In genomic region chr17:34941344-34942041, GRCm38 (mm10) we compare ENCODE assay signal across 7 mouse cellular contexts. TPM values are rescaled to one million over a fixed set of nuclear protein-coding genes. Genes with fewer than 3 reads are reported as not detected.
DNase-seq lines count a peak whose midpoint lies in the region; ATAC-seq and TF ChIP-seq lines count a peak whose summit lies in the region.

No protein-coding gene starts in this region.

- TF ChIP-seq POLR2A in brain, embryonic 14.5 days (IDR thresholded peaks at IDR 0.05; ENCODE audit: borderline replicate concordance, extremely low read depth, insufficient read depth, insufficient read length, poor library complexity, severe bottlenecking) = no peak
- no peak for TF ChIP-seq POLR2A in limb, embryonic 14.5 days (IDR thresholded peaks at IDR 0.05; ENCODE audit: borderline replicate concordance, extremely low read depth, insufficient read depth, insufficient read length)

- ATAC-seq in G1E (ENCODE audit: extremely low read depth, insufficient number of reproducible peaks, low FRiP score, poor library complexity, severe bottlenecking) = no peak
- ATAC-seq in heart, embryonic 12.5 days (ENCODE audit: insufficient number of reproducible peaks, low FRiP score) = peak; percentile 77
- ATAC-seq in limb, embryonic 14.5 days (ENCODE audit: low FRiP score, low read depth) = peak; percentile 60; the same call in 1 of the 2 replicates
- ATAC-seq in stomach, embryonic 14.5 days (ENCODE audit: insufficient number of reproducible peaks, insufficient read depth, low FRiP score, low read depth) = 0 out of 2 replicates have a peak, but pooled peaks have one; percentile 33

- H3K4me1 ChIP-seq in G1E (ENCODE audit: insufficient read depth, low read depth, low read length) = peaks cover 11% of the 10 kb centered on the region
- H3K4me1 ChIP-seq in heart, embryonic 12.5 days (replicated peaks) = peaks cover 9% of the 10 kb centered on the region
- peaks cover 5% of the 10 kb centered on the region for H3K4me1 ChIP-seq in limb, embryonic 14.5 days (ENCODE audit: control insufficient read depth, insufficient read depth, low read length)
- H3K4me1 ChIP-seq in stomach, embryonic 14.5 days (ENCODE audit: control insufficient read depth, insufficient read depth, low read length) = no peaks in the 10 kb centered on the region

- WGBS in heart, embryonic 12.5 days = 7% methylated on average over 15 of the region's 15 CpGs
- 4% methylated on average over 15 of the region's 15 CpGs for WGBS in limb, embryonic 14.5 days
- WGBS in stomach, embryonic 14.5 days = 10% methylated on average over 15 of the region's 15 CpGs

- H3K27me3 ChIP-seq in G1E (ENCODE audit: insufficient read depth, low read length) = peaks cover 2% of the 10 kb centered on the region; the same call in 1 of the 2 replicates
- no peaks in the 10 kb centered on the region for H3K27me3 ChIP-seq in heart, embryonic 12.5 days (replicated peaks)
- H3K27me3 ChIP-seq in limb, embryonic 14.5 days (ENCODE audit: control insufficient read depth, insufficient read depth, low read length) = no peaks in the 10 kb centered on the region
- H3K27me3 ChIP-seq in stomach, embryonic 14.5 days (ENCODE audit: control insufficient read depth, insufficient read depth, low read length) = no peaks in the 10 kb centered on the region

- peak overlapping the region; percentile 73 for H3K4me2 ChIP-seq in heart, embryonic 12.5 days
- peak overlapping the region; percentile 49 for H3K4me2 ChIP-seq in limb, embryonic 14.5 days (replicated peaks; ENCODE audit: low read depth, low read length, severe bottlenecking)
- H3K4me2 ChIP-seq in stomach, embryonic 14.5 days (replicated peaks; ENCODE audit: low read depth, low read length) = peak overlapping the region; percentile 39

- peak; percentile 27 for DNase-seq in G1E (ENCODE audit: low spot score)
- DNase-seq in brain, embryonic 14.5 days (ENCODE audit: low read depth) = peak; percentile 22
- DNase-seq in limb, embryonic 14.5 days (ENCODE audit: low spot score) = no peak
- DNase-seq in cerebellum, adult 11-12 months = no peak
- DNase-seq in gastrocnemius, postnatal 25 days = no peak

- H3K36me3 ChIP-seq in G1E (replicated peaks) = peaks cover 4% of the 10 kb centered on the region
- H3K36me3 ChIP-seq in heart, embryonic 12.5 days = peaks cover 4% of the 10 kb centered on the region; the same call in 1 of the 2 replicates
- no peaks in the 10 kb centered on the region for H3K36me3 ChIP-seq in limb, embryonic 14.5 days (ENCODE audit: control insufficient read depth, insufficient read depth, low read length)
- H3K36me3 ChIP-seq in stomach, embryonic 14.5 days (ENCODE audit: control insufficient read depth, insufficient read depth, low read length) = no peaks in the 10 kb centered on the region

- H3K9me3 ChIP-seq in G1E (replicated peaks) = no peaks in the 10 kb centered on the region
- H3K9me3 ChIP-seq in heart, embryonic 12.5 days (replicated peaks) = no peaks in the 10 kb centered on the region
- H3K9me3 ChIP-seq in limb, embryonic 14.5 days (ENCODE audit: control insufficient read depth, low read length) = no peaks in the 10 kb centered on the region
- no peaks in the 10 kb centered on the region for H3K9me3 ChIP-seq in stomach, embryonic 14.5 days (ENCODE audit: control insufficient read depth, low read depth, low read length)

- TF ChIP-seq CTCF in G1E (IDR thresholded peaks at IDR 0.05; ENCODE audit: low read depth, low read length) = no peak
- TF ChIP-seq CTCF in brain, embryonic 14.5 days (IDR thresholded peaks at IDR 0.05; ENCODE audit: borderline replicate concordance, extremely low read depth, insufficient read depth, insufficient read length) = no peak

- H3K9ac ChIP-seq in heart, embryonic 12.5 days = peak overlapping the region; percentile 59; the same call in 1 of the 2 replicates
- H3K9ac ChIP-seq in limb, embryonic 14.5 days (ENCODE audit: low read depth, low read length, severe bottlenecking) = peak overlapping the region; percentile 48
- 0 out of 2 replicates have a peak overlapping the region, but pooled peaks have one; percentile 21 for H3K9ac ChIP-seq in stomach, embryonic 14.5 days (replicated peaks; ENCODE audit: low read depth, low read length)

- peak overlapping the region; percentile 51; the same call in 1 of the 2 replicates for H3K4me3 ChIP-seq in G1E (ENCODE audit: low read depth, low read length)
- H3K4me3 ChIP-seq in heart, embryonic 12.5 days = peak overlapping the region; percentile 45
- peak overlapping the region; percentile 25 for H3K4me3 ChIP-seq in limb, embryonic 14.5 days (replicated peaks; ENCODE audit: low read length)
- peak overlapping the region; percentile 14 for H3K4me3 ChIP-seq in stomach, embryonic 14.5 days (ENCODE audit: low read depth, low read length)

- peak overlapping the region; percentile 61 for H3K27ac ChIP-seq in heart, embryonic 12.5 days (ENCODE audit: poor library complexity, severe bottlenecking)
- H3K27ac ChIP-seq in limb, embryonic 14.5 days (replicated peaks; ENCODE audit: low read depth, low read length) = 0 out of 2 replicates have a peak overlapping the region, but pooled peaks have one; percentile 4
- H3K27ac ChIP-seq in stomach, embryonic 14.5 days (ENCODE audit: low read length) = no peak overlapping the region; the same call in 1 of the 2 replicates

RNA-seq across cellular contexts. Expression of gene Neu1, which starts 10.4 kb away (rescaled TPM):
- total RNA-seq in G1E (2014; fragmentation: Nextera tagmentation) (11.6 and 12.6 TPM in 2 replicates), G1E (2017) (17.2 and 19.7 TPM in 2 replicates)
- polyA plus RNA-seq in G1E (2012) = 9.2 and 12.0 TPM in 2 replicates
- 28.0 and 29.6 TPM in 2 replicates for polyA plus RNA-seq in brain, embryonic 14.5 days (2012; rRNA removed)
- polyA plus RNA-seq in heart, embryonic 12.5 days (2016; fragmentation: Nextera tagmentation; extraction: Ambion mirVana) = 20.8 and 21.5 TPM in 2 replicates
- 19.3 and 26.5 TPM in 2 replicates for polyA plus RNA-seq in limb, embryonic 14.5 days (2012; rRNA removed)
- 18.2 and 18.4 TPM in 2 replicates for polyA plus RNA-seq in limb, embryonic 14.5 days (2014; fragmentation: Nextera tagmentation; extraction: Ambion mirVana)
- 15.1 and 16.2 TPM in 2 replicates for polyA plus RNA-seq in stomach, embryonic 14.5 days (2014; fragmentation: Nextera tagmentation; extraction: Ambion mirVana)
- 1 to 10 TPM; 8.5 to 9.3 TPM for total RNA-seq in gastrocnemius, postnatal 25 days (2021)

RNA-seq across cellular contexts. Expression of gene Hspa1b, which starts 17.5 kb away (rescaled TPM):
- total RNA-seq in G1E (2014; fragmentation: Nextera tagmentation) (0.24 TPM in 1 of 2 replicates, not detected in the other), G1E (2017) (0.11 and 0.35 TPM in 2 replicates)
- polyA plus RNA-seq in G1E (2012) = 0.93 and 0.94 TPM in 2 replicates
- polyA plus RNA-seq in brain, embryonic 14.5 days (2012; rRNA removed) = 6.3 and 7.1 TPM in 2 replicates
- polyA plus RNA-seq in heart, embryonic 12.5 days (2016; fragmentation: Nextera tagmentation; extraction: Ambion mirVana) = 0.12 and 0.13 TPM in 2 replicates
- polyA plus RNA-seq in limb, embryonic 14.5 days (2012; rRNA removed) = 22.8 and 25.6 TPM in 2 replicates
- 1.6 and 2.2 TPM in 2 replicates for polyA plus RNA-seq in limb, embryonic 14.5 days (2014; fragmentation: Nextera tagmentation; extraction: Ambion mirVana)
- polyA plus RNA-seq in stomach, embryonic 14.5 days (2014; fragmentation: Nextera tagmentation; extraction: Ambion mirVana) = 0.54 and 0.84 TPM in 2 replicates
- total RNA-seq in gastrocnemius, postnatal 25 days (2021) = 1 to 10 TPM; 4.4 to 6.7 TPM

RNA-seq across cellular contexts. Expression of gene Slc44a4, which starts 27.2 kb away (rescaled TPM):
- total RNA-seq in G1E (2014; fragmentation: Nextera tagmentation) = not detected in 2 replicates
- 0.06 TPM in 1 of 2 replicates, not detected in the other for total RNA-seq in G1E (2017)
- polyA plus RNA-seq in G1E (2012) = not detected in 2 replicates
- 0.06 and 0.07 TPM in 2 replicates for polyA plus RNA-seq in brain, embryonic 14.5 days (2012; rRNA removed)
- 0.08 TPM in 1 of 2 replicates, not detected in the other for polyA plus RNA-seq in heart, embryonic 12.5 days (2016; fragmentation: Nextera tagmentation; extraction: Ambion mirVana)
- polyA plus RNA-seq in limb, embryonic 14.5 days (2012; rRNA removed) = 0.09 and 0.10 TPM in 2 replicates
- polyA plus RNA-seq in limb, embryonic 14.5 days (2014; fragmentation: Nextera tagmentation; extraction: Ambion mirVana) = not detected in 2 replicates
- polyA plus RNA-seq in stomach, embryonic 14.5 days (2014; fragmentation: Nextera tagmentation; extraction: Ambion mirVana) = 5.3 and 6.4 TPM in 2 replicates
- total RNA-seq in gastrocnemius, postnatal 25 days (2021) = not detected

RNA-seq across cellular contexts. Expression of gene Gm20481, which starts 28.2 kb away (rescaled TPM):
- total RNA-seq in G1E (2014; fragmentation: Nextera tagmentation) = not detected in 2 replicates
- 0.44 TPM in 1 of 2 replicates, not detected in the other for total RNA-seq in G1E (2017)
- polyA plus RNA-seq in G1E (2012) = not detected in 2 replicates
- not detected in 2 replicates for polyA plus RNA-seq in brain, embryonic 14.5 days (2012; rRNA removed)
- not detected in 2 replicates for polyA plus RNA-seq in heart, embryonic 12.5 days (2016; fragmentation: Nextera tagmentation; extraction: Ambion mirVana)
- polyA plus RNA-seq in limb, embryonic 14.5 days (2012; rRNA removed) = not detected in 2 replicates
- not detected in 2 replicates for polyA plus RNA-seq in limb, embryonic 14.5 days (2014; fragmentation: Nextera tagmentation; extraction: Ambion mirVana)
- 0.66 TPM in 1 of 2 replicates, not detected in the other for polyA plus RNA-seq in stomach, embryonic 14.5 days (2014; fragmentation: Nextera tagmentation; extraction: Ambion mirVana)
- total RNA-seq in gastrocnemius, postnatal 25 days (2021) = not detected

RNA-seq across cellular contexts. Expression of gene Hspa1a, which starts 30.5 kb away (rescaled TPM):
- total RNA-seq in G1E (2014; fragmentation: Nextera tagmentation) (not detected in 2 replicates), G1E (2017) (0.06 TPM in 1 of 2 replicates, not detected in the other)
- polyA plus RNA-seq in G1E (2012) = 0.18 and 0.22 TPM in 2 replicates
- polyA plus RNA-seq in brain, embryonic 14.5 days (2012; rRNA removed) = 6.3 and 6.6 TPM in 2 replicates
- polyA plus RNA-seq in heart, embryonic 12.5 days (2016; fragmentation: Nextera tagmentation; extraction: Ambion mirVana) = 6.2 and 6.4 TPM in 2 replicates
- 6.5 and 7.1 TPM in 2 replicates for polyA plus RNA-seq in limb, embryonic 14.5 days (2012; rRNA removed)
- polyA plus RNA-seq in limb, embryonic 14.5 days (2014; fragmentation: Nextera tagmentation; extraction: Ambion mirVana) = 9.5 and 9.6 TPM in 2 replicates
- polyA plus RNA-seq in stomach, embryonic 14.5 days (2014; fragmentation: Nextera tagmentation; extraction: Ambion mirVana) = 4.9 and 6.0 TPM in 2 replicates
- total RNA-seq in gastrocnemius, postnatal 25 days (2021) = 1 to 10 TPM; 5.9 to 8.1 TPM

Comparison
In these comparisons a context has a peak if more than half of its experiments do, and no peak if none do; other contexts are left out.
1. DNase-seq: peak in G1E (single experiment) and brain, embryonic 14.5 days (single experiment); none in limb, embryonic 14.5 days (single experiment), cerebellum, adult 11-12 months (single experiment) and gastrocnemius, postnatal 25 days (single experiment).
2. Peak in every context shown above with its lines, with median percentiles within 50 percentile points of each other: H3K4me3 ChIP-seq, H3K4me2 ChIP-seq and H3K9ac ChIP-seq.